Mouse (Mus musculus) layer of hippocampus, adult 2 months (tissue): Measurements from ENCODE around the gene Slc25a39. TPM values are rescaled to one million over a fixed set of nuclear protein-coding genes. Genes with fewer than 3 reads are reported as not detected.

Source experiments
- DNase-seq, 2 experiments: peaks; one replicate each; pipeline ENCODE4 v3.0.0; 2022; ENCODE audit warnings: low spot score in 2 of 2
- H3K27ac ChIP-seq: fragments of 200-600 bp; 2 replicates; pipeline ENCODE4 v1.8.1; 2022
- H3K4me3 ChIP-seq: fragments of 200-600 bp; 2 replicates; pipeline ENCODE4 v1.8.1; 2022; ENCODE audit warnings: mild to moderate bottlenecking
- CTCF ChIP-seq: fragments of 200-600 bp; conservative IDR thresholded peaks from 2 replicates; pipeline ENCODE4 v1.8.1; 2022; ENCODE audit warnings: antibody characterized with exemption, mild to moderate bottlenecking, moderate library complexity
- total RNA-seq, 2 experiments: library from RNA; stranded (reverse); gene quantifications; 2 replicates each; pipeline ENCODE4 v1.2.3; 2021

Gene Slc25a39
- total RNA-seq, 2 experiments from 2014 or later: 62.5 to 62.6 TPM

- Histone ChIP-seq H3K4me3 (no peak overlapping the region), H3K27ac (no peak overlapping the region)
- DNase-seq: no peak
- TF ChIP-seq CTCF: no peak
These were observed 36.0 kb upstream of the Slc25a39 start for GRCm38 (mm10) chr11:102443740-102444139.

DNA sequence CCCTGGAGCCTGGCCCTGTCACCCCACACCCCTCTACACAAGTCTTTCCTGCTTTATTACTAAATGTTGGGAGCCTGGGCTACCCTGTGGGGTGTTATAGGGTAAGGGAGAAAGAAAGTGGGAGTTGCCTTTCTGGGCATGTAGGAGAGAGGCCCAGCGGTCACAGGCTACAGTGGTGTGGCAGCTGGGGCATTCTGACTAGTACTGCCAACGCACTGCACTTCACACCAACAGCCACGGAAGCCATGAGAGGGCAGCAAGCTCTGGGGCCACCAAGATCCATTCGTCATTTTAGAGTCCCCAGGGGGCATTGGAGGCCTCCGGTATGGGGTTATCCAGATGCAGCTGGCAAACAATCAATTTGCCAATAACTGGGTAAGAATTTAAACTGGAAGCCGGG is 34.3 kb upstream of the Slc25a39 start:
- DNase-seq: no peak
- Histone ChIP-seq H3K4me3 (no peak overlapping the region), H3K27ac (no peak overlapping the region)
- TF ChIP-seq CTCF: no peak

GRCm38 (mm10) chr11:102441434-102441833 is 33.7 kb upstream of the Slc25a39 start:
- no peak for DNase-seq
- Histone ChIP-seq H3K4me3 (no peak overlapping the region), H3K27ac (no peak overlapping the region)
- peak; percentile 69 for TF ChIP-seq CTCF

GRCm38 (mm10) chr11:102440255-102440654 is 32.5 kb upstream of the Slc25a39 start:
- no peak for TF ChIP-seq CTCF
- H3K27ac ChIP-seq: no peak overlapping the region
- no peak for DNase-seq
- H3K4me3 ChIP-seq: no peak overlapping the region

DNA sequence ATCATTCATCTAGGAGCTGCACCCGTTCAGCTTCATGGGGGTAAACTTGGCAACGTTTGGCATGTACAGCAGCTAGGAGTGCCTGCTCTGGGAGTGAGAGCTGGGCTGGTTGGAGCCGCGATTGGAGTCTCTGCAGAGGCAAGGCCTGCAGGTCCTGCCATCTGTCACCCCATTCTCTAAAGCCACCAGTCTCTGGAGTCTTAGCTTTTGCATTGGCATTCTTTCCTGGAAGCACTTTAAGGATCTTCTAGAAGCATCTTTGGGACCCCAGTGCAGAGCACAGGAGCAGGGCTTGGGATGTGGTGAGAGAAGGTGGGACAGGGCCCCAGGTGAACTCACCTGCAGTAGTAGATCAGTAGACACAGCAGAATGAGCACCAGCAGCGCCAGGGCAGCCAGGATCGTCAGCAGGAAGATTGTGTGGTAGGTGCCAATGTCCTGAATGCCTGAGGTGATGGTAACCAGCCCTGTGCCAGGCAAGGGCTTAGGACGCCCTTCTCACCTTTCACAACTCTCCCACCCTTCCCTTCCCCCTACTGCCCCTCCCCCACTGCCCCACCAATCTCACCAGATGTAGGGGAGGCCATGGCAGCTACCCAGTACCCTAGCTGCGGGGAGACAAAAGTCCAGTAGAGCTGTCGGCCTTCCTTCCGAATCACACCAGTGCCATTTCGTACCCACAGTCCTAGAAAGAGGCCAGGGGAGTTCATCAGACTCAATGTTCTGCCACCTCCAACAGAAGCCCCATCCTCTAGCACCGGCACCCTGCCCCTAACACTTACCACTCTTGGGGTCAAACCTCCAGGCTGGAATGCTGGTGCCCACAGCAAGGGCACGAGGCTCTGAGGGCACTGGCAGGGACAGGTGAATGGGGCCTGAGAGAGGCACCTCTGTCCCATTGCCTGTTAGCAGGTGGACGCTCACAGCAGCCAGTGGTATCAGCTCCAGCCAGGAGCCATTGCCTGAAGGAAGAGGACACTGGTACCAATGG is 31.6 kb upstream of the Slc25a39 start:
- no peak for TF ChIP-seq CTCF
- no peak for DNase-seq
- Histone ChIP-seq H3K4me3 (no peak overlapping the region; the same call in 1 of the 2 replicates), H3K27ac (peak overlapping the region; percentile 92)

GRCm38 (mm10) chr11:102438212-102439092 is 30.7 kb upstream of the Slc25a39 start:
- peak overlapping the region; percentile 59 for H3K4me3 ChIP-seq
- DNase-seq: peak in 1 of 2 experiments; percentile 88
- peak; percentile 89 for TF ChIP-seq CTCF
- H3K27ac ChIP-seq: peak overlapping the region; percentile 92

- Histone ChIP-seq H3K4me3 (peak overlapping the region; percentile 59), H3K27ac (peak overlapping the region; percentile 92)
- peak in 1 of 2 experiments; percentile 74 for DNase-seq
- TF ChIP-seq CTCF: peak; percentile 61
These were observed 29.6 kb upstream of the Slc25a39 start for GRCm38 (mm10) chr11:102437120-102438061.

DNA sequence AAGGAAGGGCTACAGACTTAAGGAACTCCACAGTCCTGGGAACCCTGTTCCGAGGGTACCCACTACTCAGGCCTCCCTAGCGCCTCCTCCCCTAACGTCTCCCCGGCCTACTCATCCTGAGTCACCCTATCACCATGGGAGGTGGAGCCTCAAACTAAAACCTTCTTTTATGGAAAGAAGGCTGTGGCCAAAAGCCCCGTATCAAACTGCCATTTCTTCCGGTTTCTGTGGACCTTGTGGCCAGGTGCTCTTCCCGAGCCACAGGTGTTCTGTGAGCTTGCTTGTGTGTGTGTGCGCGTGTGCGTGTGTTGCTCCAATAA is 28.7 kb upstream of the Slc25a39 start:
- DNase-seq: peak in 1 of 2 experiments; percentile 35
- TF ChIP-seq CTCF: no peak
- H3K4me3 ChIP-seq: no peak overlapping the region
- no peak overlapping the region for H3K27ac ChIP-seq

DNA sequence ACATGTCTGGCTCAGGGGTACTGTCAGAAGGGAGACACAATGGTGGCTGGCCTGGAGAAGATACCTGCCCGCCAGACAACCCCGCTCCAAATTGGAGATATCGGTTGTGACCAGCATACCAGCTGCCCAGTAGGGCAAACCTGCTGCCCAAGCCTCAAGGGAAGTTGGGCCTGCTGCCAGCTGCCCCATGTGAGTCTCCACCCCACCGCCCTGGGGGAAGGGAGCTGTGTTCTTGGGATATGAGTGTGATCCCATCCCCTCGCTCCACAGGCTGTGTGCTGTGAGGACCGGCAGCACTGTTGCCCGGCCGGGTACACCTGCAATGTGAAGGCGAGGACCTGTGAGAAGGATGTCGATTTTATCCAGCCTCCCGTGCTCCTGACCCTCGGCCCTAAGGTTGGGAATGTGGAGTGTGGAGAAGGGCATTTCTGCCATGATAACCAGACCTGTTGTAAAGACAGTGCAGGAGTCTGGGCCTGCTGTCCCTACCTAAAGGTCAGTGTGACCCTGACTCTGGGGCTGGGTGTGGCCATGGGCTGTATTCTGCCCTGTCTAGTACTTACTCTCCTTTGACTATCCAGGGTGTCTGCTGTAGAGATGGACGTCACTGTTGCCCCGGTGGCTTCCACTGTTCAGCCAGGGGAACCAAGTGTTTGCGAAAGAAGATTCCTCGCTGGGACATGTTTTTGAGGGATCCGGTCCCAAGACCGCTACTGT is 28.2 kb upstream of the Slc25a39 start:
- H3K27ac ChIP-seq: no peak overlapping the region
- no peak overlapping the region for H3K4me3 ChIP-seq
- no peak for TF ChIP-seq CTCF
- DNase-seq: no peak

DNA sequence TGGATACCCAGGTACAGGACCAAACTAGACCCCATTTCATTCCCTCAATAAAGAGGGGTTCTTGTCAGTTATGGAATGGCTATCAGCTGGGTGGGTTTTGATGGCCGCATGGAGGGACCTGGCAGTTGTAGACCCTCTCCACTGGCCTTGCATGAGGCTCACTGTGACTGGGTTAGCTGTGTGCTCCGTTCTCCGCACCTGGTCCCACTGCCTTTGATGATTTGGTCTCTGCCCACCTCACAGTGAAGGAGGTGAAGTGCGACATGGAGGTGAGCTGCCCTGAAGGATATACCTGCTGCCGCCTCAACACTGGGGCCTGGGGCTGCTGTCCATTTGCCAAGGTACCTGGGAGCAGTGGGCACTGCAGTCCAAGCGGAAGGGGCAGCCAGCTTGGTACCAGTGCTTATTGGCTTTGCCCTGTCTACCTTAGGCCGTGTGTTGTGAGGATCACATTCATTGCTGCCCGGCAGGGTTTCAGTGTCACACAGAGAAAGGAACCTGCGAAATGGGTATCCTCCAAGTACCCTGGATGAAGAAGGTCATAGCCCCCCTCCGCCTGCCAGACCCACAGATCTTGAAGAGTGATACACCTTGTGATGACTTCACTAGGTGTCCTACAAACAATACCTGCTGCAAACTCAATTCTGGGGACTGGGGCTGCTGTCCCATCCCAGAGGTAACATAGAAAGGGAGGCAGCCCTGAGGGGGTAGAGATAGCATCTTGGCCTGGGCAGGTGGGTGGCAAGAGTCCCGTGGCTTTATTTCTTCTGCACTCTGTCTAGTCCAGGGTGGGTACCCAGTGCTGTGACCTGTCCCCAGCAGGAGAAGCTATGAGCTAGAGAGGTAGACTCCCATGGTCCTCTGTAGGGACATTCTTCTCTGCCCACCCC is 27.3 kb upstream of the Slc25a39 start:
- no peak overlapping the region for H3K27ac ChIP-seq
- no peak overlapping the region for H3K4me3 ChIP-seq
- no peak for TF ChIP-seq CTCF
- DNase-seq: no peak

- no peak overlapping the region for H3K27ac ChIP-seq
- no peak overlapping the region for H3K4me3 ChIP-seq
- TF ChIP-seq CTCF: peak; percentile 95
- DNase-seq: peak; percentile 88 to 93
These were observed 26.7 kb upstream of the Slc25a39 start for GRCm38 (mm10) chr11:102434406-102434805.
